Mouse (Mus musculus) heart, embryonic 16.5 days (tissue): ENCODE measurements around the gene Pak4. TPM values are rescaled to one million over a fixed set of nuclear protein-coding genes. Genes with fewer than 3 reads are reported as not detected.
"Not testable (repeated sequence)": the region's sequence is repeated elsewhere in the genome, so short reads cannot be mapped to it uniquely, and the experiment has no call there.

Experiments
- ATAC-seq: fragments of 200-750 bp; cut with Nextera tagmentation; replicated peaks from 2 replicates; pipeline ENCODE4 v1.8.0; 2017; ENCODE audit warnings: moderate number of reproducible peaks; ENCODE audit not compliant: insufficient read depth, low FRiP score; ENCODE audit errors: extremely low read depth
- H3K27ac ChIP-seq: fragments of 300-500 bp; sonication (generic); 2 replicates; pipeline ENCODE4 v1.5.1; 2014; ENCODE audit warnings: mild to moderate bottlenecking, low read length, control low read depth, moderate library complexity
- H3K27me3 ChIP-seq: fragments of 300-500 bp; sonication (generic); 2 replicates; pipeline ENCODE4 v1.6.1; 2014; ENCODE audit warnings: low read length, mixed read lengths; ENCODE audit not compliant: control insufficient read depth, insufficient read depth
- H3K36me3 ChIP-seq: fragments of 300-500 bp; sonication (generic); 2 replicates; pipeline ENCODE4 v1.6.1; 2014; ENCODE audit not compliant: control insufficient read depth, insufficient read depth
- H3K4me1 ChIP-seq: fragments of 300-500 bp; sonication (generic); 2 replicates; pipeline ENCODE4 v1.6.1; 2014; ENCODE audit warnings: low read length, mixed read lengths; ENCODE audit not compliant: control insufficient read depth, insufficient read depth
- H3K4me2 ChIP-seq: fragments of 300-500 bp; sonication (generic); 2 replicates; pipeline ENCODE4 v1.6.1; 2014; ENCODE audit warnings: low read depth, mild to moderate bottlenecking, control low read depth, low read length
- H3K4me3 ChIP-seq: fragments of 300-500 bp; sonication (generic); 2 replicates; pipeline ENCODE4 v1.5.1; 2014; ENCODE audit warnings: mild to moderate bottlenecking, control low read depth, low read length
- H3K9ac ChIP-seq: fragments of 300-500 bp; sonication (generic); 2 replicates; pipeline ENCODE4 v1.6.1; 2014; ENCODE audit warnings: low read length, control low read depth
- H3K9me3 ChIP-seq: fragments of 300-500 bp; sonication (generic); replicated peaks from 2 replicates; pipeline ENCODE4 v1.6.1; 2016; ENCODE audit warnings: low read length; ENCODE audit not compliant: control insufficient read depth
- WGBS: fragments of 180-500 bp; shearing (Covaris S2); extraction: QIAGEN DNeasy Blood & Tissue Kit; methylation state at CpG from one replicate; pipeline ENCODE4 v1.1.7; 2014; 5-methylcytosine and 5-hydroxymethylcytosine counted together
- polyA plus RNA-seq: library from polyadenylated mRNA; unstranded; fragments of >200 nt; fragmentation: Nextera tagmentation; extraction: Ambion mirVana; gene quantifications from 2 replicates; pipeline ENCODE4 v1.2.1, GENCODE M21; 2015

Pak4 gene
- polyA plus RNA-seq, 1 experiment from 2014 or later, result 25.1 TPM

- 69% methylated on average over 9 of the region's 9 CpGs for WGBS
- no peak overlapping the region for H3K27ac ChIP-seq
- H3K9me3 ChIP-seq, result no peaks in the 10 kb centered on the region
- H3K4me2 ChIP-seq, result no peak overlapping the region
- no peak for ATAC-seq
- H3K4me3 ChIP-seq, result no peak overlapping the region
- H3K4me1 ChIP-seq, result no peaks in the 10 kb centered on the region
- no peak overlapping the region for H3K9ac ChIP-seq
- H3K27me3 ChIP-seq, result no peaks in the 10 kb centered on the region
- no peaks in the 10 kb centered on the region for H3K36me3 ChIP-seq
Measured at GRCm38 (mm10) chr7:28619098-28619715, 21.2 kb upstream of the Pak4 start.

GRCm38 (mm10) chr7:28605951-28606350 lies 8.0 kb upstream of the Pak4 start:
- H3K27me3 ChIP-seq, result no peaks in the 10 kb centered on the region
- no peak overlapping the region for H3K4me3 ChIP-seq
- no peaks in the 10 kb centered on the region for H3K36me3 ChIP-seq
- H3K4me2 ChIP-seq, result no peak overlapping the region
- no peak overlapping the region for H3K27ac ChIP-seq
- H3K4me1 ChIP-seq, result 0 out of 2 replicates have a peak, but pooled peaks cover 4% of the 10 kb centered on the region
- ATAC-seq, result no peak
- 86% methylated on average over 8 of the region's 8 CpGs for WGBS
- no peaks in the 10 kb centered on the region for H3K9me3 ChIP-seq
- H3K9ac ChIP-seq, result no peak overlapping the region

- 76% methylated on average over 2 of the region's 2 CpGs for WGBS
Measured at GRCm38 (mm10) chr7:28603788-28604187, 5.8 kb upstream of the Pak4 start.

GRCm38 (mm10) chr7:28603136-28603535 lies 5.2 kb upstream of the Pak4 start:
- H3K4me1 ChIP-seq, result 0 out of 2 replicates have a peak, but pooled peaks cover 4% of the 10 kb centered on the region
- no peak overlapping the region for H3K4me2 ChIP-seq
- no peak overlapping the region for H3K27ac ChIP-seq
- 71% methylated on average over 5 of the region's 5 CpGs for WGBS
- H3K27me3 ChIP-seq, result no peaks in the 10 kb centered on the region
- no peaks in the 10 kb centered on the region for H3K9me3 ChIP-seq
- no peak overlapping the region for H3K4me3 ChIP-seq
- H3K36me3 ChIP-seq, result no peaks in the 10 kb centered on the region
- ATAC-seq, result no peak
- no peak overlapping the region for H3K9ac ChIP-seq

More at GRCm38 (mm10) chr7:28603788-28604187, 5.8 kb upstream of the Pak4 start:
- not testable (repeated sequence) for H3K4me2 ChIP-seq, H3K27ac ChIP-seq, H3K4me1 ChIP-seq, H3K9me3 ChIP-seq, H3K4me3 ChIP-seq, H3K36me3 ChIP-seq, H3K27me3 ChIP-seq, ATAC-seq, H3K9ac ChIP-seq

- no peak overlapping the region for H3K4me2 ChIP-seq
- H3K4me1 ChIP-seq, result peaks cover 11% of the 10 kb centered on the region
- H3K9me3 ChIP-seq, result no peaks in the 10 kb centered on the region
- H3K27ac ChIP-seq, result no peak overlapping the region
- 22% methylated on average over 7 of the region's 7 CpGs for WGBS
- H3K9ac ChIP-seq, result no peak overlapping the region
- no peak overlapping the region for H3K4me3 ChIP-seq
- no peaks in the 10 kb centered on the region for H3K36me3 ChIP-seq
- H3K27me3 ChIP-seq, result no peaks in the 10 kb centered on the region
- ATAC-seq, result no peak
Measured at GRCm38 (mm10) chr7:28601668-28602067, 3.7 kb upstream of the Pak4 start.

GRCm38 (mm10) chr7:28601029-28601428 lies 3.0 kb upstream of the Pak4 start:
- WGBS, result 9% methylated on average over 11 of the region's 11 CpGs

GRCm38 (mm10) chr7:28598951-28599350 lies 966 bp upstream of the Pak4 start:
- no peaks in the 10 kb centered on the region for H3K9me3 ChIP-seq
- no peak overlapping the region for H3K27ac ChIP-seq
- H3K4me2 ChIP-seq, result no peak overlapping the region
- H3K36me3 ChIP-seq, result no peaks in the 10 kb centered on the region
- H3K27me3 ChIP-seq, result no peaks in the 10 kb centered on the region
- H3K4me3 ChIP-seq, result no peak overlapping the region
- ATAC-seq, result no peak
- WGBS, result 67% methylated on average over 2 of the region's 2 CpGs
- no peak overlapping the region for H3K9ac ChIP-seq
- H3K4me1 ChIP-seq, result peaks cover 27% of the 10 kb centered on the region

More at GRCm38 (mm10) chr7:28601029-28601428, 3.0 kb upstream of the Pak4 start:
- H3K4me1 ChIP-seq, result peaks cover 17% of the 10 kb centered on the region
- H3K4me3 ChIP-seq, result no peak overlapping the region
- H3K4me2 ChIP-seq, result no peak overlapping the region
- no peak overlapping the region for H3K27ac ChIP-seq
- no peak for ATAC-seq
- no peaks in the 10 kb centered on the region for H3K27me3 ChIP-seq
- no peaks in the 10 kb centered on the region for H3K9me3 ChIP-seq
- H3K36me3 ChIP-seq, result no peaks in the 10 kb centered on the region
- no peak overlapping the region for H3K9ac ChIP-seq

- H3K27me3 ChIP-seq, result no peaks in the 10 kb centered on the region
- peak overlapping the region; percentile 86 for H3K9ac ChIP-seq
- no peaks in the 10 kb centered on the region for H3K36me3 ChIP-seq
- H3K4me3 ChIP-seq, result peak overlapping the region; percentile 78
- WGBS, result 8% methylated on average over 9 of the region's 9 CpGs
- no peak overlapping the region; the same call in none of the 2 replicates for H3K27ac ChIP-seq
- no peaks in the 10 kb centered on the region for H3K9me3 ChIP-seq
- H3K4me2 ChIP-seq, result peak overlapping the region; percentile 83
- H3K4me1 ChIP-seq, result peaks cover 43% of the 10 kb centered on the region
- ATAC-seq, result no peak
Measured at GRCm38 (mm10) chr7:28597277-28597570, 761 bp downstream of the Pak4 start.

GRCm38 (mm10) chr7:28596436-28597276 lies 1.3 kb downstream of the Pak4 start:
- Histone ChIP-seq H3K4me1 (peaks cover 48% of the 10 kb centered on the region), H3K9me3 (no peaks in the 10 kb centered on the region), H3K4me3 (peak overlapping the region; percentile 78), H3K9ac (peak overlapping the region; percentile 86), H3K4me2 (peak overlapping the region; percentile 83), H3K27me3 (no peaks in the 10 kb centered on the region), H3K36me3 (no peaks in the 10 kb centered on the region), H3K27ac (peak overlapping the region; percentile 7; the same call in 1 of the 2 replicates)
- WGBS, result 48% methylated on average over 20 of the region's 20 CpGs
- no peak for ATAC-seq
